Mouse (Mus musculus): ENCODE results near the gene Gfy. TPM values are rescaled to one million over a fixed set of nuclear protein-coding genes. Genes with fewer than 3 reads are reported as not detected.
A peak's percentile ranks its signal among the peaks of the same experiment; 100 is the strongest.

Gfy gene
- polyA plus RNA-seq, 1 experiment = not detected

GRCm38 (mm10) chr7:45129776-45130512, 49.4 kb downstream of the Gfy start:
- H3K4me1 ChIP-seq (ENCODE audit: control insufficient read depth, insufficient read depth, low read length) = peaks cover 20% of the 10 kb centered on the region
- no peak overlapping the region for H3K27ac ChIP-seq (ENCODE audit: insufficient read depth, low read depth, low read length)
- WGBS = 65% methylated on average over 15 of the region's 15 CpGs
- TF ChIP-seq POLR2A (IDR thresholded peaks at IDR 0.05; ENCODE audit: insufficient read depth, low read depth, low read length) (no peak), CTCF (IDR thresholded peaks at IDR 0.05; ENCODE audit: insufficient read depth, low read depth, low read length) (no peak)
- H3K4me3 ChIP-seq (ENCODE audit: insufficient read depth, low read depth, low read length) = no peak overlapping the region

- WGBS = 1% methylated on average over 17 of the region's 17 CpGs
- peaks cover 18% of the 10 kb centered on the region for H3K4me1 ChIP-seq (ENCODE audit: control insufficient read depth, insufficient read depth, low read length)
- H3K4me3 ChIP-seq (ENCODE audit: insufficient read depth, low read depth, low read length) = peak overlapping the region; percentile 94
- H3K27ac ChIP-seq (ENCODE audit: insufficient read depth, low read depth, low read length) = peak overlapping the region; percentile 94
- TF ChIP-seq POLR2A (IDR thresholded peaks at IDR 0.05; ENCODE audit: insufficient read depth, low read depth, low read length) = no peak
- no peak for TF ChIP-seq CTCF (IDR thresholded peaks at IDR 0.05; ENCODE audit: insufficient read depth, low read depth, low read length)
Observed at GRCm38 (mm10) chr7:45129318-45129717, 50.1 kb downstream of the Gfy start.

- Histone ChIP-seq H3K4me3 (ENCODE audit: insufficient read depth, low read depth, low read length) (peak within 1 kb of the TSS; percentile 94), H3K27ac (ENCODE audit: insufficient read depth, low read depth, low read length) (peak within 1 kb of the TSS; percentile 94), H3K4me1 (ENCODE audit: control insufficient read depth, insufficient read depth, low read length) (peaks cover 18% of the 10 kb centered on the region)
- TF ChIP-seq POLR2A (IDR thresholded peaks at IDR 0.05; ENCODE audit: insufficient read depth, low read depth, low read length) (peak; percentile 95), CTCF (IDR thresholded peaks at IDR 0.05; ENCODE audit: insufficient read depth, low read depth, low read length) (peak; percentile 75)
- WGBS = under 1% methylated on average over 48 of the region's 48 CpGs
Observed at GRCm38 (mm10) chr7:45128624-45129246, 50.6 kb downstream of the Gfy start, which contains the start of gene Rpl13a. Rpl13a (minus strand) TSS chr7:45128761.

- TF ChIP-seq POLR2A (IDR thresholded peaks at IDR 0.05; ENCODE audit: insufficient read depth, low read depth, low read length) (no peak), CTCF (IDR thresholded peaks at IDR 0.05; ENCODE audit: insufficient read depth, low read depth, low read length) (no peak)
Observed at GRCm38 (mm10) chr7:45127700-45128224, 51.6 kb downstream of the Gfy start.

GRCm38 (mm10) chr7:45126844-45127699, 52.3 kb downstream of the Gfy start:
- no peak overlapping the region for H3K27ac ChIP-seq (ENCODE audit: insufficient read depth, low read depth, low read length)
- 43% methylated on average over 21 of the region's 21 CpGs for WGBS
- H3K4me1 ChIP-seq (ENCODE audit: control insufficient read depth, insufficient read depth, low read length) = peaks cover 29% of the 10 kb centered on the region
- TF ChIP-seq CTCF (IDR thresholded peaks at IDR 0.05; ENCODE audit: insufficient read depth, low read depth, low read length) (no peak), POLR2A (IDR thresholded peaks at IDR 0.05; ENCODE audit: insufficient read depth, low read depth, low read length) (no peak)
- H3K4me3 ChIP-seq (ENCODE audit: insufficient read depth, low read depth, low read length) = peak overlapping the region; percentile 7; the same call in 1 of the 2 replicates

More at GRCm38 (mm10) chr7:45127700-45128224, 51.6 kb downstream of the Gfy start:
- H3K4me3 ChIP-seq (ENCODE audit: insufficient read depth, low read depth, low read length) = peak overlapping the region; percentile 77
- H3K4me1 ChIP-seq (ENCODE audit: control insufficient read depth, insufficient read depth, low read length) = peaks cover 24% of the 10 kb centered on the region
- no peak overlapping the region for H3K27ac ChIP-seq (ENCODE audit: insufficient read depth, low read depth, low read length)
- 1% methylated on average over 6 of the region's 6 CpGs for WGBS

Other genes with a start within 250 kb of the Gfy start
- gene Tsks, start 236.4 kb downstream of the Gfy start, polyA plus RNA-seq (2012; ENCODE audit: insufficient read depth, insufficient read length, low replicate concordance, missing spikeins) = not detected in 2 replicates
- gene Cpt1c, start 204.7 kb downstream of the Gfy start, polyA plus RNA-seq (2012; ENCODE audit: insufficient read depth, insufficient read length, low replicate concordance, missing spikeins) = not detected in 2 replicates
- not detected in 2 replicates for gene Prmt1, start 193.0 kb downstream of the Gfy start, polyA plus RNA-seq (2012; ENCODE audit: insufficient read depth, insufficient read length, low replicate concordance, missing spikeins)
- gene Irf3, start 181.9 kb downstream of the Gfy start, polyA plus RNA-seq (2012; ENCODE audit: insufficient read depth, insufficient read length, low replicate concordance, missing spikeins) = not detected in 2 replicates
- not detected in 2 replicates for gene Bcl2l12, start 180.9 kb downstream of the Gfy start, polyA plus RNA-seq (2012; ENCODE audit: insufficient read depth, insufficient read length, low replicate concordance, missing spikeins)
- gene Scaf1, start 163.2 kb downstream of the Gfy start, polyA plus RNA-seq (2012; ENCODE audit: insufficient read depth, insufficient read length, low replicate concordance, missing spikeins) = not detected in 2 replicates
- not detected in 2 replicates for gene Rras, start 161.6 kb downstream of the Gfy start, polyA plus RNA-seq (2012; ENCODE audit: insufficient read depth, insufficient read length, low replicate concordance, missing spikeins)
- not detected in 2 replicates for gene Prr12, start 126.7 kb downstream of the Gfy start, polyA plus RNA-seq (2012; ENCODE audit: insufficient read depth, insufficient read length, low replicate concordance, missing spikeins)
- not detected in 2 replicates for gene Nosip, start 117.1 kb downstream of the Gfy start, polyA plus RNA-seq (2012; ENCODE audit: insufficient read depth, insufficient read length, low replicate concordance, missing spikeins)
- gene Prrg2, start 116.9 kb downstream of the Gfy start, polyA plus RNA-seq (2012; ENCODE audit: insufficient read depth, insufficient read length, low replicate concordance, missing spikeins) = not detected in 2 replicates
- gene Rcn3, start 87.3 kb downstream of the Gfy start, polyA plus RNA-seq (2012; ENCODE audit: insufficient read depth, insufficient read length, low replicate concordance, missing spikeins) = not detected in 2 replicates
- gene Fcgrt, start 75.7 kb downstream of the Gfy start, polyA plus RNA-seq (2012; ENCODE audit: insufficient read depth, insufficient read length, low replicate concordance, missing spikeins) = not detected in 2 replicates
- 657 TPM in 1 of 2 replicates, not detected in the other for gene Rps11, start 55.1 kb downstream of the Gfy start, polyA plus RNA-seq (2012; ENCODE audit: insufficient read depth, insufficient read length, low replicate concordance, missing spikeins)
- gene Rpl13a, start 50.8 kb downstream of the Gfy start, polyA plus RNA-seq (2012; ENCODE audit: insufficient read depth, insufficient read length, low replicate concordance, missing spikeins) = 1,205 and 1,268 TPM in 2 replicates
- not detected in 2 replicates for gene Gm45713, start 43.3 kb downstream of the Gfy start, polyA plus RNA-seq (2012; ENCODE audit: insufficient read depth, insufficient read length, low replicate concordance, missing spikeins)
- not detected in 2 replicates for gene Flt3l, start 43.1 kb downstream of the Gfy start, polyA plus RNA-seq (2012; ENCODE audit: insufficient read depth, insufficient read length, low replicate concordance, missing spikeins)
- not detected in 2 replicates for gene Pih1d1, start 25.3 kb downstream of the Gfy start, polyA plus RNA-seq (2012; ENCODE audit: insufficient read depth, insufficient read length, low replicate concordance, missing spikeins)
- not detected in 2 replicates for gene Aldh16a1, start 25.0 kb downstream of the Gfy start, polyA plus RNA-seq (2012; ENCODE audit: insufficient read depth, insufficient read length, low replicate concordance, missing spikeins)
- not detected in 2 replicates for gene Slc17a7, start 15.6 kb downstream of the Gfy start, polyA plus RNA-seq (2012; ENCODE audit: insufficient read depth, insufficient read length, low replicate concordance, missing spikeins)
- not detected in 2 replicates for gene Pth2, start 1.4 kb upstream of the Gfy start, polyA plus RNA-seq (2012; ENCODE audit: insufficient read depth, insufficient read length, low replicate concordance, missing spikeins)
- gene Ccdc155, start 25.3 kb upstream of the Gfy start, polyA plus RNA-seq (2012; ENCODE audit: insufficient read depth, insufficient read length, low replicate concordance, missing spikeins) = not detected in 2 replicates
- not detected in 2 replicates for gene Dkkl1, start 32.6 kb upstream of the Gfy start, polyA plus RNA-seq (2012; ENCODE audit: insufficient read depth, insufficient read length, low replicate concordance, missing spikeins)
- gene Tead2, start 36.2 kb upstream of the Gfy start, polyA plus RNA-seq (2012; ENCODE audit: insufficient read depth, insufficient read length, low replicate concordance, missing spikeins) = not detected in 2 replicates
- not detected in 2 replicates for gene Cd37, start 59.5 kb upstream of the Gfy start, polyA plus RNA-seq (2012; ENCODE audit: insufficient read depth, insufficient read length, low replicate concordance, missing spikeins)
- gene Slc6a16, start 61.5 kb upstream of the Gfy start, polyA plus RNA-seq (2012; ENCODE audit: insufficient read depth, insufficient read length, low replicate concordance, missing spikeins) = not detected in 2 replicates
- not detected in 2 replicates for gene Slc6a21, start 97.9 kb upstream of the Gfy start, polyA plus RNA-seq (2012; ENCODE audit: insufficient read depth, insufficient read length, low replicate concordance, missing spikeins)
- not detected in 2 replicates for gene Trpm4, start 154.2 kb upstream of the Gfy start, polyA plus RNA-seq (2012; ENCODE audit: insufficient read depth, insufficient read length, low replicate concordance, missing spikeins)
- not detected in 2 replicates for gene Hrc, start 155.7 kb upstream of the Gfy start, polyA plus RNA-seq (2012; ENCODE audit: insufficient read depth, insufficient read length, low replicate concordance, missing spikeins)
- gene Ppfia3, start 187.4 kb upstream of the Gfy start, polyA plus RNA-seq (2012; ENCODE audit: insufficient read depth, insufficient read length, low replicate concordance, missing spikeins) = not detected in 2 replicates
- gene Lin7b, start 191.0 kb upstream of the Gfy start, polyA plus RNA-seq (2012; ENCODE audit: insufficient read depth, insufficient read length, low replicate concordance, missing spikeins) = not detected in 2 replicates
- 1,039 and 1,720 TPM in 2 replicates for gene Snrnp70, start 216.2 kb upstream of the Gfy start, polyA plus RNA-seq (2012; ENCODE audit: insufficient read depth, insufficient read length, low replicate concordance, missing spikeins)
- gene Kcna7, start 226.1 kb upstream of the Gfy start, polyA plus RNA-seq (2012; ENCODE audit: insufficient read depth, insufficient read length, low replicate concordance, missing spikeins) = not detected in 2 replicates
- not detected in 2 replicates for gene Ntf5, start 234.1 kb upstream of the Gfy start, polyA plus RNA-seq (2012; ENCODE audit: insufficient read depth, insufficient read length, low replicate concordance, missing spikeins)
- gene Lhb, start 241.3 kb upstream of the Gfy start, polyA plus RNA-seq (2012; ENCODE audit: insufficient read depth, insufficient read length, low replicate concordance, missing spikeins) = not detected in 2 replicates